Mouse (Mus musculus) adrenal gland, postnatal 25 days (tissue): ENCODE measurements around the gene Sptbn1. TPM values are rescaled to one million over a fixed set of nuclear protein-coding genes. Genes with fewer than 3 reads are reported as not detected.

Experiments
- DNase-seq: peaks from one replicate; pipeline ENCODE4 v3.0.0; 2021; ENCODE audit warnings: mixed read lengths
- total RNA-seq: library from RNA; stranded (reverse); gene quantifications from 2 replicates; pipeline ENCODE4 v1.2.3, GENCODE M21; 2021

The Sptbn1 gene
- total RNA-seq, 1 experiment from 2014 or later, result 406 TPM

- no peak for DNase-seq
Observed at GRCm38 (mm10) chr11:30132581-30132980, 135.4 kb downstream of the Sptbn1 start.

DNA sequence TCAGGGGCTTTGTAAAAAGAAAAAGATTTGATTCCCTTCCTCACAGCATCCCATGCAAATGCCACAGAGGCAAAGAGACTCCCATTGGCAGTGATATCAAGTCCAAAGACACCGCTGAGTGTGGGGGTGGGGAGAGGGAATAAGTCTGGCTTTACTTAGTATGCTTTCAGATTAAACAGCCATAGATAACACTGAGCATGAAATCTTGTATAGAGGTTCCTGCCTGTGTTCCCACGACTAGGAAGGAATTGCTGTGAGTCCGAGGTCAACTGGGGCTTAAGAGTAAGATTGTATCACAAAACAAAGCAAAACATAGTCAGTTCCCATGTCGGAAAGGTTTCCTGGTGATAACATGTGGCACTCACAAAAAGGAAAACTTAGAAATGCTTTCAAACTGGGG is 136.3 kb downstream of the Sptbn1 start:
- no peak for DNase-seq

DNA sequence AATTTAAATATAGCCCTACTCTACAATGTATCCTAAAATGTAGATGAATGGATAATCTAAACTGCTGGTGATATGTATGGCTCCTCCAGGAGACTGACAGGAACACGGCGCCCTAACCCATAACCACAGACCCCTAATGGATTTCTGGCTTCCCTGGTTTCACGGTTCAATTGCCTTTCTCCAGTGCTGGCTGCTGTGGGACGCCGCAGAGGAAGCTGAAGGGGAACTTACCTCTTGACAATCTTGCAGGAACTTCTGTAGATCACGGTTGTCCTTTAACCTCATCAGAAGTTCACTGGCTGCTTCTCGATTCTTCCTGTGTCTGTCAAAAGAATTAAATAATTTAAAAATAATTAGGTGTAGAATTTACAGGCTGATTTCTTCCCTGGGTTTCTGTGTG is 138.6 kb downstream of the Sptbn1 start:
- no peak for DNase-seq

DNA sequence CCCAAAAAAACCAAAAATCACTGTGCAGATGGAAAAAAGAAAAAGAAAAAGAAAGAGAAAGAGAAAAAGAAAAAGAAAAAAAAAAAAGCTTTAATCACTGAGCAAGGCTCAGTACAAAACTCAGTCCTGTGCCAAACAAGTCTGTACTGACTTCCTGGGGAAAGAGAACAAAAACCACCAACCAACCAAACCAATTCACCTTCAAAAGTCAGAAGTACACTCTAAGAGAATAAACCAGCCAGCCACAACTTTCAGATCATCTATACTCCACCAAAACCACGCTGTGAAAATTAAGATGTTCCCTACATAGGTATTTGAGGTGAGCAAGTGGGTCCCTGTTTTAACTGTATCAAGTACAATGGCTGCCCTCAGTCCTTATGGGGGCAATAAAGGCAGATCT is 141.1 kb downstream of the Sptbn1 start:
- DNase-seq, result no peak

- DNase-seq, result no peak
Observed at GRCm38 (mm10) chr11:30118038-30118437, 149.9 kb downstream of the Sptbn1 start.

- no peak for DNase-seq
Observed at GRCm38 (mm10) chr11:30113631-30114030, 154.3 kb downstream of the Sptbn1 start.

GRCm38 (mm10) chr11:30110634-30111033 is 157.3 kb downstream of the Sptbn1 start:
- no peak for DNase-seq

GRCm38 (mm10) chr11:30104177-30104576 is 163.8 kb downstream of the Sptbn1 start:
- no peak for DNase-seq

GRCm38 (mm10) chr11:30102594-30102993 is 165.4 kb downstream of the Sptbn1 start:
- no peak for DNase-seq

DNA sequence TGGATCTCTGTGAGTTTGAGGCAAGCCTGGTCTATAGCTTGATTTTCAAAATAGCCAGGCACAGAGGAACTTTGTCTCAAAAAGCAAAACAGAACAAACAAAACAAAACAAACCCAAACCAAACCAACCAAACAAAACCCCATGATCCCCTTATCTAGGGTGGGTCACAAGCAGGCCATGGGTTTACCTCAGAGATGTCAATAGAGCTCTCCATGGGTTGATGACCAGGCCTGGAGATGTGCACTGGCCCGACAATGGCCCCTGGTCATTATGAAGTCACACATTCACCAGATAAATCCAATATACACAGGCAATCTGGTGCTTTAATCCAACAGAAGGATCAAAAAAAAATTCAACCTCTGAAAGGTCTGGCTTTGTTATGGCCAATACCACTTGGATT is 166.2 kb downstream of the Sptbn1 start:
- no peak for DNase-seq

DNA sequence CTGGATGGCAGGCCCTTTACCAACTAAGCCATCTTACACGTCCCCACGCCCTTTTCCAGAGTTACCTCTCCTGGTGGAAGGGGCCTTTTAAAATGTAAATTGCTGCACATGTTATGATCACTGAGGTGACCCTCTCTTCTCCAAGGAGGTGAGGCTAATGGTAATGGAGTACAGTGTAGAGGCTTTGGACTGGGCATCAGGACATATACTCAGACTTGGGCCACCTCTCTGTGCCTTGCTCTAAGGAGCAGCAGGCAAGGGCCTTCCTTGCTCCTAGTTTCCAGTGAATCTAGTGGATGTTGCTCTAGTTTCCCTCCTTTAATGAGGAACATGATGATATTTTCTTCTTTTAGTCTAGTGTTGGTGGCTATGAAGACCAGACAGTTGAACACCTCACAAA is 166.8 kb downstream of the Sptbn1 start:
- no peak for DNase-seq

DNA sequence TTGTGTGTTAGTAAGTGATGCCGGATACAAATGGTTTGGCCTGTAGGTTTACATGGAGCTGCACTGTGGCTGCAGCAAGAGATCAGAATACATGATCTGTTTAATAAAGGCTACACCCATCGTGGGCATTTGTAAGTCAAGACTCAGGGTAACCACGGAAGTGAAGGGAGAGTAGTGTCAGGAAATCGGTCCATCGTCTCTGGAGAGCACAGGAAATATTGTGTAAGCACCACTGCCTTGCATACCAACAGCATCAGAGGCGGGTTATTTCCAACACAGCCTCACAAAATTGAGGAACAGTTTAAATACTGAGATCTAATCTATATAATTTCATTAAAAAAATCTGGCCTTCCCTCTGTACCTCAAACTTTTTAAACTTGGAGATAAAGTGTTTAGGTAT is 168.1 kb downstream of the Sptbn1 start:
- DNase-seq, result no peak

DNA sequence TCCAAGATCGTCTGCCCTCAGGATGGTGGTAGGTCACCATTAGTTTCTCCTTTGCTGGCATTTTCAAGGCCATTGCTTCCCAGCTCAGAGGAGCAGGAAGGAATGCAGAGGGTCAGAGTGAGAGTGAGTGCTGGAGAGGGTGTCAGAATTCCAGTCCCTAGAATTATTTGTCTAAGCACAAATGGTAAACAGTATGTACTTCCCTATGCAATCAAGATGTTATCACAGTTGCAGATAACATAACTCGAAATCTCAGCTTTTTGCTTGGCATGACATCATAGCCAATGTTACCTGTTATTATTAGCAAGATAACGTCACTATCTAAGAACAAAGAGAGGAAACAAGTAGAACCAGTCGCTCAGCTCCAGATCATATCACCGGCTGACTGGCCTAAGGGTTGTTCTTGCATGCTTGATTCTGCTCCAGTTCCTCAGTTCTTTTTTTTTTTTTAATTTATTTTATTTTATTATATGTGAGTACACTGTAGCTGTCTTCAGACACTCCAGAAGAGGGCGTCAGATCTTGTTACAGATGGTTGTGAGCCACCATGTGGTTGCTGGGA is 172.7 kb downstream of the Sptbn1 start:
- DNase-seq, result no peak

- no peak for DNase-seq
Observed at GRCm38 (mm10) chr11:30091892-30092291, 176.1 kb downstream of the Sptbn1 start.

GRCm38 (mm10) chr11:30085114-30085513 is 182.9 kb downstream of the Sptbn1 start:
- no peak for DNase-seq

DNA sequence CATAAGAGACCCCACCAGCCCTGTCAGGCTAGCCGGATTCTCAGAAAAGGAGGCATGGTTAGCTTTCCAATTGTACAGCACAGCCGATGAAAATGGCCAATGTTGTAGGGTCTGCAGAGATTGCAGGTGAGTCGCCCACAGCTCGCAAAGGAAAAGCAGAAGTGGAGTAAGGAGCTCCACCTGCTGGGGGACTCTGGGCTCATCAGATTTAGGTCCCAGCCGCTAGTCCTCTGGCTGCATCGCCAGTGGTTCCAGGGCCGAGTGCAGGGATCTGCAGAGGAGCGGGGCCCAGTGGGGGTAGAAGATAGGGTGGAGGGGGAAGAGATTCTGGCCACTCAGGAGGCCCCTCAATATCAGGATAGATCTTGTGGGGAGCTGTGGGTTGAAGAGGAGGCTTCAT is 210.7 kb downstream of the Sptbn1 start:
- DNase-seq, result no peak

Other genes starting within 250 kb of the Sptbn1 start
- gene Eml6, start 242.1 kb downstream of the Sptbn1 start, total RNA-seq, result 3.3 and 4.7 TPM in 2 replicates
- not detected in 2 replicates for gene 4930505A04Rik, start 203.7 kb upstream of the Sptbn1 start, total RNA-seq